Mouse (Mus musculus) c-Kit-negative CD71-positive TER-119-positive erythroid progenitor cells, embryonic 14.5 days (primary cell): ENCODE results near the gene Zfp948.

ENCODE experiments used
- DNase-seq: peaks from one replicate; pipeline ENCODE4 v3.0.0-alpha.2; 2013; ENCODE audit warnings: low read depth, low spot score

Zfp948 gene

DNA sequence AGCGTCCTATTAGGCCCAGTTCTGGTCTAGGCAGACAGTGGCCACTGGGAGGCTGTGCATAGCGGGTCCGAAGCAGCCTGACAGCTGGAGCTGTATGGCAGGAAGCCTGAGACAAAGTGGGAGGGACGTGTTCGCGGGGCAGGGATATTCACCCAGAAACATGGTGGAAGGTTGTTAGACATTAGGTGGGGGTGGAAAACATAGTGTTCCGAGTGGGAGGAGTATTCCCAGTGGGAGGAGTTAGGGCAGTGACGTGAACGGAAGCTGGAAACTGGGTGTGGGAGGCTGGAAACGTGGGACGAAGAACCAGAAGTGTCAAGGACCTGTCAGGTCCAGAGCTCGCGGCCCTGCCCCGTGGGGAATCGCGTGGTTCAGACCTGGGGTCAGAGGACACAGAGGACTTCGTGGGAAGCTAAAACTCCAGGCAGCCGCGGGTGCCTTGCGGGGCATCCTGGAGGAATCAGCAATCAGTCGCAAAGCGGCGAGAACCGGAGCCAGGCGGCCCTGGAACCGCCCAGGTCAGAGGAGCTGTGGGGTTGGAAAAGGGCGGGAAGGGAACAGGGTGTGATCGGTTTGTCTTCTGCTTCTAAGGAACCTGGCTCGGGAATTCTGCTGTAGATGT is at the start of gene Zfp948:
TSS of gene Zfp948 (plus strand) at position 281 of the 622 bp plus-strand sequence.
- peak; percentile 84 for DNase-seq

DNA sequence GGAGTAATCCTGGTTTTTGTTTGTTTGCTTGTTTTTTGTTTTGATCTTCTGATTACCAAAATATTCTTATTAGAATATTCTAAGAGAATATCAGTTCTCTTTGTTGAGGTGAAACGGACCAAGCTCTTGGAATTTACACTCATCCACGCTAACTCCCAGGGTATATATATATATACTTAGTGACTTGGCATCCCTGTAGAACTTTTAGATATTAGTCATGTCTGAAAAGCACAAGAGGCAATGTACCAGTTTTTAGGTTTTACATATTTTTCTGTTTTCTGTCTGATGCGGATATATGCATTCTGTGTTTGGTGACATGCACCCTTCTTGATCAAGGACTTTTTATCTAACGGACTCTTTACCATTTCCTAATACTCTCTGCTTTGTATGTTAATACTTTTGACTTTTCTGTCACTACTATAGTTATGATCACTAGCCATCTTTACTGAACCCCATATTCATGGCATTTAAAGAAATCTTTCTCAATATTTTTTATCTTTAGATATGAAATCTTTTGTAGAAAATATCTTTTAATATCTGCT is 49.6 kb upstream of the Zfp948 start:
- no peak for DNase-seq

DNA sequence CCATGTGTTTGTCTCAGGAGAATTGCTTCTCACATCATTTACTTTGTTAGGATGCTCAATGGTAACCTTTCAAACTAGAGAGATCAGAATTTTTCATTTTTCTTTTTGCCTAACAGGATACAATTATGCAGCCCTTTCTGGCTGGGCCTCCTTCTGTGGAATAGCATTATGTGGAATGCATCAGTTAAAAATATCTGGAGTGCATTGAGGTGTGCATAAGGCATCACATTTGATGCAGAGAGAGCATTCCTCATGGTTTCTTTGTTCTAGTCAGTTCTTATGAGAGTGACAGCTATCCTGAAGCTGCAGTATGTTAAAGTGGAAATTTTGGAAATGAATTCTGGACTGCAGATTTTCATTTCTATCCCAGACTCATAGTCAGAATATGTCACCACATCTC is 40.5 kb upstream of the Zfp948 start:
- DNase-seq: no peak

DNA sequence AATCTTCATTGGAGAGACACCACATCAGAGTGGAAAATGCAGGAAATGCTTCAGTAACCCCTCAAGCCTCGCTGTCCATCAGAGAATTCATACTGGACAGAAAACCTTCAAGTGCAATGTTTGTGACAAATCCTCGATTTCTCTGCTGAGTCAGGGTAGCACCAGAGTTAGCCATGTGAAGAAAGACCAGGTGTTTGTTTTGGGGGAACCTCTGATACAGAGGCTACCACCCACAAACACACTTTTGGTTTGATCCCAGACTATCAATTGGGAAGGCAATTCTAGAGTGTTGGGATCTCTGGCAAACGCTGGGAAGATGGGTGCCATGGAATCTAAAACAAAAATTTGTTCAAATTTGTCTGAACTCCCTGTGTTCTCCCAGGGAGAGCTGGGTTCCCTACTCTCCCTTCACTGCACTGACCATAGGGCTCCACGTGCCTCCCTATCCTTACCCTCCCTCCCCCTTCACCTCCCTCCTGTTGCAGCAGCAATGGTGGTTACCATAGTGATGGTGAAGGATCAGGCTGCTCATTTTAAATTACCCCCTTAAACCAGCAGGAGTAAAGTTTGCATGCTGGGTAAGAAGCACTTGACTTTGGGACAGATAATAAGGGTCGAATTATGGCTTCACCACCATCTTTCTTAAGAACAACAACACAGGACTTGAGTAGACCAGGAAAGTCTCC is 36.0 kb upstream of the Zfp948 start:
- DNase-seq: no peak

DNA sequence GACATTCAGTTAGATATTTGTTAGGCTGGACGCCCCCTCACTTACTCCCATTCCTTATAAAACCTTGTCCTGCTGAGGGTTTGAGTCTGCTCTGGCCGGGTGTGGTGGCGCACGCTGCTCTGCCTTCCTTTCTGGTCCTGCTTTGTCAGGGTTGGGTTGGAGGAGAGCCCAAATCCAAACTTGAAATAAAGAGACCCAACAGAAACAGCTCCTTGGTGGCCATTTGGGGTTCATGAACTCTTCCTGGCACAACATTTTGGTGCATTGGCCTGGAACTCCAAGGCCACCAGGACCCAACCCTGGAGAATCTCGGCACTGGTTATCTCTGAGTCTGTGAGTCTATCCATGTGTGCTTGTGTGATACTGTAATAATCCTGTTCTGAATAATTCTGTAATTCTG is 35.2 kb upstream of the Zfp948 start:
- no peak for DNase-seq

DNA sequence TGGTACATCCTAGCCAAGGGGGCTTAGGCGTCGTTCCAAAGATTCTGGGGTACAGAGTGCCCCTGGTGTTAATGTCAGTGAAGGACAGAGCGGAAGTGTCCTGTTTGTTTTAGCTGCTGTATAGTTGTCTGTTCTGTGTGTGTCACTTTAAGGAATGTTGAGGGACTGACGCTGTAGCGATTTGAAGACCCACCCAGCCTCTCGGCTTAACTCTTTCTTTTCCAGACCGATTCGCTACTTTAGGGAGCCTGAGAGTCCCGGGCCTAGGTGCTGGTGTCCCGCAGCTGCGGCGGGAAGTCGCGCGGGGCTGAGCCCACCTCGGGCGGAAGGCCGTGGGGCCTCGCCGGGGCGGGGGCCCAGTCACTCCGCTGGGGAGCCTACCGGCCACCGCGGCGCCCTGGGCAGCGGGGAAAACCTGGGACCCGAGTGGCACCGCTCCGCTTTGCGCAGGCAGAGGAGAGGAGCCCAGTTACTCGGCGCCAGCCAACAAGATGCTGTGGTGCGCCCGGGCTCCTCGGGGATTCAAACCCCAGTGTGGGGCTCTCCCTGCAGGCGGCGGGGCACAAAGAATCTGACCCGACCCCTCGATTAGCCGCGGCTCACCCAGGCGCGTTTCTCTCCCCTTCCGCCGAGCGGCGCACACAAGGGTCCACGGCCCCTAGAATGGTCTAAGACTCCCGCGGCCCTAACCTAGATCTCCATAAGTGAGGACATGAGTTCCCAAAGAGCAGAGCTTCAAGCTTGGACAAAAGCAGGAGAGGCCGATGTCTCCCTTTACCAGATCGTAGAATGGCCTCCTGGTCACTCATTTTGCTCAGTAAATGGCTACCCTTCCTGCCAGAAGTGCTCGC is 34.5 kb upstream of the Zfp948 start:
- DNase-seq: no peak

DNA sequence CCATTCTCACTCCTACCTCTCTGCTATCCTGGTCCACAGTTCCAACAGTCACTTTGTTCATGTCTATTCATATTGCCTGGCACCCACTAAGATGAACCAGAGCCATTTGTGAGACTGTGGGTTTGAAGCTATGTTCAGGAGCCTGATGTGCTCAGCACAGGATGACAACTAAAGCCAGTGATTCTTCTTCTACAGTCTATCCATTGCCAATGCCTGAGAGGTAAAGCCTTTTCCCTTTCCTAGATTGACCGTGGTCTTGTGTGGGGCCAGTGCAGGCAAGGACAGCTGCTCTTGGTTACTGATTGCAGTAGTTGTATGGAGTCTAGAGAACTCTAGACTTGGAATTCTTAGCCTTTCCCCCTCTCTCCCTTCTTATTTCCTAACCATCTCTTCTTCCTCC is 32.8 kb upstream of the Zfp948 start:
- no peak for DNase-seq

DNA sequence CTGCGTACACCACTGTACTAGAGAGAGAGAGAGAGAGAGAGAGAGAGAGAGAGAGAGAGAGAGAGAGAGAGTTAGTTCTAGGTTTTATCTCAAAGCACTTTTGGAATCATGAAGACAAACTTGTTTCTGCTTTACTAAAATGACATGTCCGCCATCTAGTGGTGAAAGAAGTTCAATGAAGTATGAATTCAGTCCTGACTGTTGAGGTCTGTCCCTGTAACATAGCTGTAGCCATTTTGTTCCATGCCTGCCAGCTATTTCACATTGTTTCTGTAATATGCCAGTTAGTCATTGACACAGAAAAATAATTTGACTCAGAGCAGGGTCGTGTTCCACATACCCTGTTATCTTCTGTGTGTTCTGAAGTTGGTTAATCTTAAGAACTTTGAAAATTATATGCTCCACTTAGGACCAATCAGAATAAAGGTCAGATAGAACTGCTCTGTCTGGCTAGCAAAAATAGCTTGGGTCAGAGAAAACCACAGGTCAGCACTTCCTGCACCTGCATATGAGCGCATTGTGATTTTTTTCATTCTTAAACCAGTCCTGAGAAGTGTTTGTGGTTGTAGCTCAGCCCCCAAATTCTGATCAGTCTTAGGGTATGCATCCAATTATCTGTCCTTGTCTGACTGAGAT is 32.2 kb upstream of the Zfp948 start:
- DNase-seq: peak; percentile 55

DNA sequence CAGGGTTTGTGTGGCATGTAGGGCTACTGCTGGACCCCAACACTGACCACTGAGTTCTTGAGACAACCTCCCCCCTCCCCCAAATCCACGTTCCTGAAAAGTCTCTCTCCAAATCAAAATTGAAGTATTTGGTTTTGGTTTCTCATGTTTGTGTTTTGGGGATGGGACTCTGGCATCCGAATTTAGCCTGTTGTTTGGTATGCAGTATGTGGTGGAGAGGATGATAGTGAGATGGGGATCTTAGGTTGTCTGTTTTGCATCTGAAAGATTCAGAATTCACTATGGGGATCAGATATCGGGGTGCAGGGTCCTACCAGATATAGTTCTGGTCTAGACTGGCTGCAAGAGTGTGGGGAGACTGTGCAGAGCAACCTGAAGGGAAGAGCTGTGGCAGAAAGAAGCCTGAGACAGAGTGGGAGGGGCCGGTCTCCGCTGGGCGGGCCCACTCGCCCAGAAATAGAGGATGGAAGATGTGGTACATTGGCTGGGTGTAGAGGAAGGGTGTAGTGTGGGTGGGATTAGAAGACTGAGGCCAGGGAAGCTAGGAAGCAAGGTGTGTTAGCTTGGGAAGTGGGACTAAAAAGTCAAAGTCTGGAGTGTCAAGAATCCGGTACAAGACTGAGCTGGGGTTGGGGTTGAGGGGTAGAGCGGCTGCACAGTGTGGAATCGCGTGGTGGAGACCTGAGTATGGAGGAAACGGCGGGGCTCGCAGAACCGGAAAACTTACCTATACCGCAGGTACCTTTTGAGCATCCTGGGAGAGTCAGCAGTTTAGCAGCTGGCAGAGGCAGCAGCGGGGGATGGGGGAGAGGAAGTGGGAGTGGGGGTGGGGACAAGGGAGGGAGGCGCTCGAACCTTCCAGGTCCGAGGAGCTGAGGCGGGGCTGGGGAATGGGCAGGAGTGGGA is 31.5 kb upstream of the Zfp948 start, which contains the start of gene Zfp52:
TSS of gene Zfp52 (plus strand) at position 444 of the 906 bp plus-strand sequence.
- DNase-seq: no peak

DNA sequence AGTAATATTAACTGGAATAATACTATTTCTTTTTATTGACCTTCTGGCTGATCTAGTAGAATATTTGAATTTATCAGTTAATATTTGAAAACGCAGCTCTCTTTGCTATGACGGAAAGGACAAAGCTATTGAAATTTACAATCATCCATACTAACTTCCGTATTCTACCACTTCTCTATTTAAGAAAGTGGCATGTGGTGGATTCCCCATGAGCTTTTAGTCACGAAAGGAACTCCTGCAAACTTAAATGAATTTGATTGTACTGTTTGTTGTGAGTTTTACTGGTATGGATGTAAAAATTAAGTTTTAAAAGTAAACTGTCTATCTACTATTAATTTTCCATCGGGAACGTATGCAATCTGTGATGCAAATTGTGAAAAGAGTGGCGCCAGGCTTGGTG is 30.7 kb upstream of the Zfp948 start:
- DNase-seq: no peak

DNA sequence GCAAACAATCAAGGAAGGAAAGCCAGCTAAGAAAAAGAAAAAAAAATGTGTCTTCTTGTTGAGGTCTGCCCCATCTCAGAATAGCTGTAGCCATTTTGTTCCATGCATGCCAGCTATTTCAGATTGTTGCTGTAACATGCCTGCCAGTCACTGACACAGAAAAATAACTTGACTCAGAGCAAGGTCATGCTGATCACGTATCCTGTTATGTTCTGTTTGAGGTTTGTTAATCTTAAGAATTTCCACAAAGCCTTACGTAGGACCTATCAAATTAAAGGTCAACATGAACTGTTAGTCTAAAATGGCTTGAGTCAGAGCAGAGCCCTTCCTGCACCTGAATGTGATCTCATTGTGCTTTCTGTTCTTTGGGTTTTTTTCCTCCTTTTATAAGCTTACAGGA is 30.1 kb upstream of the Zfp948 start:
- DNase-seq: no peak

DNA sequence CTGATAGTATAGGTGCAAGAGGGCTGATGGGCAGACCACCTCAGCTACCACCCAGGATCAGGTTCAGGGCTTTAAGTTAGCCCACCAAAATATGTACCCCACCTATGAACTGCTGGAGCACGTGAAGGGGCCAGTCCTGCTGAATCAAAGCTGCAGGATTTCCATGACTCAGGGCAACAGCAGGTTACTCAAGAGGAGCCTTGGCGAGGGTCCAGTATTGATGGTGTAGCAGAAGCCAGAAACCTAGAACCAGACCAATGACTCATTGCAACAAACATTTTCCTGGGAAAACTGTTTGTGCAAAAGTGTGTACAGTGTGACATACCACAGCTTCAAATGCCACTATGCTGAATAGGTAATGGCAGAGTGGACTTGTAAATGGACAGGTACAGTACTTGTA is 9.0 kb upstream of the Zfp948 start:
- DNase-seq: no peak

DNA sequence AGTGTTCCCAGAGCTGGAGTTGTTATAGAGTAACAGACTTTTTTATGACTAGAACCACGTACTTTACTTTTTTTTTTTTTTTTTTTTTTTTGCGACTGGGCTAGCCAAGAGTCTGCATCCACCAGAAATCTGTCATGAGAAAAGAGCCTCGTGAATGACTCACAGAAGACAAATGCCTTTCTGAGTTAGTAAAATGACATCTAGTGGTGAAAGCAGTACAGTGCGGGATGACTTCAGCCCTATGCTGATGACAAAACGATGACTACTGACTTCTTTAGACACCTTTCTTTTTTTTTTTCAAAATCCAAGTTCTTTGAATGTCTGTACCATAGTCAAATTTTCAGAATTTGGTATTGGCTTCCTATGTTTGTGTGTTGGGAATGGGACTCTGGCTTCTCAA is 588 bp upstream of the Zfp948 start:
- peak; percentile 56 for DNase-seq

DNA sequence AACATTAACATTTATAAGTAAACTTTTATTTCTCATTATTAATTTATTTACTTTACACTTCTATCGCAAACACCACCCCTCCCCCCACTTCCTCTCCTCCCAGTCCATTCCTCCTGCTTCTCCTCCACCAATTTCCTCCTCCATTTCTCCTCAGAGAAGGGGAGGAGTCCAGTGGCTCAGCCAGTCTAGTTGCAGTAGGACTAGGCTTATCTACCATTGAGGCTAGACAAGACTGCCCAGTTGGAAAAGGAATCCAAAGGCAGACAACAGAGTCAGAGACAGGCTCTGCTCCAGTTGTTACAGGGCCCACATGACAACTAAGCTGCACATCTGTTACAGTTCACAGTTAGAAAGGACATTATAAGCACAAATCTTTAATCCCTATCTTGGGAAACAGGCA is 888 bp downstream of the Zfp948 start:
- peak; percentile 50 for DNase-seq

DNA sequence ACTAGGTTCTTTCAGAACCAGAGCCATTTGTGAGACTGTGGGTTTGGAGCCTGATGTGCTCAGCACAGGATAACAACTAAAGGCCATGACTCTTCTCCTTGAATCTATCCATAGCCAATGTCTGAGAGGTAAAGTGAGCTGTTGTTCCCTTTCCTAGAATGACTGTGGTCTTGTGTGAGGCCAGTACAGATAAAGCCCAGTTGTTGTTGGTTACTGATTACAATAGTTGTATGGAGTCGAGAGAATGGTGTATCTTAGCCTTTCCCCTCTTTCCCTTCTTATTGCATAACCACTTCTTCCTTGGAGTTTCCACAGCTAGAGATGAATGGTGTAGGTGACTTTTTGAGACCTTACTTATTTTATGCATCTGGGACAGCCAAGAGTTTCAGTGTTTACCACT is 12.3 kb downstream of the Zfp948 start:
- DNase-seq: no peak

DNA sequence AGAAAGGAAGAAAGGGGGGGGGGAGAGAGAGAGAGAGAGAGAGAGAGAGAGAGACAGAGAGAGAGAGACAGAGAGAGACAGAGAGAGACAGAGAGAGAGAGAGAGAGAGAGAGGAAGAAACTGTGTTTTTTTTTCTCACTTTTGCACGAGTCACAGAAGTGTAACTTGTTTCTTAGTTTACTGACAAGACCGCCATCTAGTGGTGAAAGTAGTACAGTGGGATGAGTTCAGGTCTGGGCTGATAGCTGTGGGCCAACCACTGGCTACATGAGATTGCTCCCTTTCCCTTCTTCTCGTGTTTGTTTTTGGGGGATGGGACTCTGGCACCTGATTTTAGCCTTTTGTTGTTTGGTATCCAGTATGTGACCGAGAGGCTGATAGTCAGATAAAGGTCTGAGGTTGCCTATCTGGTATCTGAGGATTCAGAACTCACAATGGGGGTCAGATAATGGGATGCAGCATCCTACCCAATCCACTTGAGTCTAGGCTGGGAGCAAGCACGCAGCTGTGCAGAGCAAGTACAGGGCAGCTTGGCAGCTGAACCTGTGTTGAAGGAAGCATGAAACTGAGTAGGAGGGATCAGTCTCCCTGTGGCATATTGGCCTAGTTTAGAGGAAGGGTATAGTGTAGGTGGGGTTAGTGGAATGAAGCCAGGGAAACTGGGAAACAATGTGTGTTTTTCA is 12.8 kb downstream of the Zfp948 start:
- DNase-seq: peak; percentile 69

DNA sequence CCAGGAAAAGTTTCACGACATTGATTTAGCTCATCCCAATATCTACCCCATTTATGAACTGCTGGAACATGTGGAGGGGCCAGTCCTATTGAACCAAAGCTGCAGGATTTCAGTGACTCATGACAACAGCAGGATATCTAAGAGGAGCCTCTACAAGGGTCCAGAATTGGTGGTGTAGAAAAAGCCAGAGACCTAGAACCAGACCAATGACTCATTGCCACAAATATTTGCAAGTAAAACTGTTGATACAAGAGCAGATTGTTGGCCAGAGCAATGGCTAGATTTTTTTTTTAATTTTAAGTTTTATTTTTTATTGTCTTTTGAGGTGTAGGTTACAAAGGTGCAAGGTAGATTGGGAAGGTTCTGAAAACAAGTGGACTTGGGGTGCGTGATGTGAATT is 18.7 kb downstream of the Zfp948 start:
- no peak for DNase-seq

DNA sequence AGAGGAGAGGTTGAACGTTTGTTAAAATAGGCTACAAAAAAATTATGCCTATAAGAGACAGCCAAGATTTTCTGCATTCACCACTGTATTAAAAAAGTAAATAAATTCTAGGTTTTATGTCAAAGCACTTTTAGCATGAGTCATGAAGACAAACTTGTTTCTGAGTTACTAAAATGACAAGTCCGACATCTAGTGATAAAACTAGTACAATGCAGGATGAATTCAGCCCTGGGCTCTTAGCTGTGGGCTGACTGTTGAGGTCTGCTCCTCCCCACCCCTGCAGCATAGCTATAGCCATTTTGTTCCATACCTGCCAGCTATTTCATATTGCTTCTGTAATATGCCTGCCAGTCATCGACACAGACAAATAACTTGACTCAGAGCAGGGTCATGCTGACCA is 49.5 kb downstream of the Zfp948 start:
- no peak for DNase-seq

DNA sequence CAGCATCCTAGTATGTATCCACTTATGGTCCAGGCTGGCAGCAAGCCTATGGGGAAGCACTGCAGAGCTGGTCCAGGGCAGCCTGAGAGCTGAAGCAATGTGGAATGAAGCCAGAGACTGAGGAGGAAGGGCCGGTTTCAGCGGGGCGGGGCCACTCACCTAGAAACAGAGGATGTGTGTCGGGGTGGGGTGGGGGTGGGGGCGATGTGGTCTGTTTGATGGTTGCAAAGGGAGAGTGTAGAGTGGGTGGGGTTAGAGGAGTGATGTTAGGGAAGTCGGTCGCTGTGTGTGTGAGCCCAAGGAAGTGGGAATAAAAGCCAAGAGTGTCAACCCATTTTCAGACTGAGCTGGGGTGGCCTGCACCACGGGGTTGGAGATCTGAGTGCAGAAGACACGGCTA is 50.5 kb downstream of the Zfp948 start:
- no peak for DNase-seq

DNA sequence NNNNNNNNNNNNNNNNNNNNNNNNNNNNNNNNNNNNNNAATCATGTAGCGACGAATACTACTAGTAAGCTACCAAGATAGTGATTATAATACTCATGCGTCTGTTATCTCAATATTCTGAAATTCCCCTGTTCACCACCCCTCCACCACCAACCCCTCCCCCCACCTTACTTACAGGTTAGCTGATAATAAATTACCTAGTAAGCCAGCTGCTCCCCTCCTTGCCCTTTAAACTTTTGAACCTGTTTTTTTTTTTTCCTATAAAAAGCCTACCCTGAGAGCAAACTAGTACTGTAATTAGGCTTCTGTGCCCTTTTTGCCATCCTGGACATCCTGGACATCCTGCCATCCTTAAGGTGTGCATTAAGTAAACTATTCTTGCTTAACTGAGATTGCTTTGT is 56.8 kb downstream of the Zfp948 start:
- peak; percentile 26 for DNase-seq
